Mouse (Mus musculus): ENCODE data around the gene Apba1.

Apba1 gene

DNA sequence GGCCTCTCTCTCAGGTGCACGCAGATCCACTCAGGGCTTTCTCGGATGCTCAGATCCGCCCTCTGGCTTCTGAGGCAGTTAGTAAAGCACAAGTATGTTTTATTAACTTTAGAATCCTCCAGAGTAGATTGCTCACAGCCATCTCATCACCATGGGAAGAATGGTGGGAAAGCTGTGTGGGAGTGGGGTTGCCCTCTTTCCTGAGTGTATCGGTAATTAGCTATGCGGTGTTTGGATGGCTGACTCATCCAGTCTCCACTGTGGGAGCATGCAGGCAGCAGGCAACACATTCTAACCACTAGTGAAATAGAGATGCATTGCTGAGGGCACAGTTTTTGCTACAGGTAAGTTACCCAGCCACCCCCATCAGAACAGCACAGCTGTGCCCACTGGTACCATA lies 172.1 kb downstream of the Apba1 start:
- no peak for DNase-seq (ENCODE audit: low spot score in 2 of 2)

DNA sequence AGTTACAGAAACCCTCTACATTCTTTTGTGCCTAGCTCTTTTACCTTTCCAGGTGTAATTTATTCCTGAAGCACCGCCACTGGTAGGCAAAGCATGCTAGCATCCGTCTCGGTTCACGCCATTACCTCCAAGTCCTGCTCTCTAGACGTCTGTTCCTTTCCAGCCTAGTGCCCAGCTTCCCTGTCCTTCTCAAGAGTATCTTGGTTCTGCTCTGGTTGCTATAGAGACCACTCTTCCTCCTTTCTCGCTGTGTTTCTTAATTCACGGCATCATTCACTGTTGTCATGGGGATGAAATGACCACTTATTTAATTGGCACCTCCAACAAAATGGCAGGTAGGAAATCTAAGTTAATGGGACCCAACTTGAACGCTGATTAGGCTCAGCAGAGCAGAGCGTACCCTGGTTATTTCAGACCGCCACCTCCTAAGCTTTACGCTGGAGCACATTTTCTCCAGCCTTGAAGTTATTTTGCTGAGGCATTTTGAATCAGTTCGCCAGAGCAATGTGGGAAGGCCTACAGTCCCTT lies 182.8 kb downstream of the Apba1 start:
- DNase-seq (ENCODE audit: low spot score in 2 of 2), result no peak

DNA sequence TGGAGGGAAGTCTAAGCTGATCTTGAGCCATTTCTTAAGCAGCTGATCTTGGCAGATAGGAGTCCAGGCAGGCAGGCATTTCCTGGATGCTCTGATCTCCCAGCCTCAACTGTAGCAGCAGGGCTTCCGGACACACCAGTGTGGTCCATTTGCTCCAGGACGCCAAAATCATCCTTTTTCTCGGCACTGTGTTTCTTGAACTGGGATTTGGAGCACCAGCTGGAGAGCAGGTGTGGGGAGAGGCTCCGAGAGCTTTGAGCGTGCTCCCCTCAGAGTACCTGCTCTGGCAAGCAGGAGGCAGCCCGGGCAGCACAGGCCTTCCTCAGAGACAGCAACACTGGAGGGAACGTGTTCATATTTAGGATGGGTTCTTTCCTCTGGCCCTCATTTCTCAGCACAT lies 184.2 kb downstream of the Apba1 start:
- no peak for DNase-seq (ENCODE audit: low spot score in 2 of 2)

DNA sequence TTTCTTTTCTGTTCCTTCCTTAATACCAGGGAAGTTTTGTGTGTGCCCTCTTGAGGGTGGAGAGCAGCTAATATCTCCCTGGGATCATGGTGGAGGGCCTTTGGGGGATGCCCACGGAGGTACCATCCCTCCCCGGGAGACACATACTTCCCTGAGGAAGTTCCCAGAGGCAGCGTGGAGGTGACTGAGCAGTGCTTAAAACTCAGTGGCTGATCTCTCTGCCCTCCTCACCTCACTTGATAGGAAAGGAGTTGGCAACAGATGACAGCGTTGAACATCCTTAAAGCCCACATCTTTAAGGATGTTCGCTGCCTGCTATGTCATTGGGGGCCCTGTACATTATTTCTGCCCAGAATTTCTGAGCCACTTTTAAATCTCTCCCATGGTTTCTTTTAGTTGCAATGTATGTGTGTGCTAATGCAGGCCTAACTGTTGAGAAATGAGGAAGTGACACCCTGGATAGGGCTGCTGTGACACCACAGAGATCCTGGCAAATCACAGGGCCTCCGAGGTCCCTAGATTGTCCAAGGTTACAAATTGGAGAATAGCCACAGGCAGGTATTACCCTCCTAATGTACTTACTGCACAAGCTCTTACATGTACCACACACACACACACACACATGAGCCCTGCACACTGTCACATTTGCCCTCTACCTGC lies 187.5 kb downstream of the Apba1 start:
- no peak for DNase-seq (ENCODE audit: low spot score in 2 of 2)

DNA sequence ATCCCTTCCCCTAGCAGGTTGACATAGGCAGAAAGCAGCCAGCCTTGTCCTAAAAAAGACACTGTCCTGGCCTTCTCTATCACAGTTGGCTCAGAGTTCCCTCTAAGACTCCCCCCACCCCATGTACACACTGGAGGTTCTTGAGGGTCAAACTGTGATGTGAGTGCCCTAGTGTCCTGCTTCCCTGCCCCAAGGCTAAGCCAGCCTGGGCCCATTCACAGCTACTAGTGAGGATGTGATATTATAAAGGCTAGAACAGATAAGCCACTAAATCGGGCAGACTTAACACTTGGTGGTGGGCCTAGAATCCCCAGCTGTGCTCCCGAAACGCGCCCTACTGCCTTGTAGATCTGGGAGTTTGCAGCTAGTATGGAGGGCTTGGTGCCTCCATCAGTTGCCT lies 188.1 kb downstream of the Apba1 start:
- DNase-seq (ENCODE audit: low spot score in 2 of 2), result no peak

DNA sequence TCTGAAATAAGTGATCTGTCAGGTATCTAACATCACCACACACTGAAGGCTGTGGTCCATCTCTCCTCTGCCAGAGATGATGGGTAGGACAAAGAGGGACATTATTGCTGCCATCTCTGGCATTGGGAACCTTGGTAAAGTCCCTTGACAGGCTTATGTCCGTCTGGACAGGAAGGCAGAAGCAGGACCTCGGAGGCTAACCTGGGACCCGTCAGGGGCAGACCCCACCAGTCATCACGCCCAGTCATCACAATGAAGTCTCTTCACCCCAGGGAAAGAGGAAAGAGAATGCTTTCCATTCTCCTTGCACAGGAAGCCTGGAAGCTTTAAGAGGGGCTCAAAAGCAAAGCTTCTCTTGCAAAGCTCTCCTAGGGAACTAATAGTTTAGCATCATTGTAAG lies 189.2 kb downstream of the Apba1 start:
- no peak for DNase-seq (ENCODE audit: low spot score in 2 of 2)

DNA sequence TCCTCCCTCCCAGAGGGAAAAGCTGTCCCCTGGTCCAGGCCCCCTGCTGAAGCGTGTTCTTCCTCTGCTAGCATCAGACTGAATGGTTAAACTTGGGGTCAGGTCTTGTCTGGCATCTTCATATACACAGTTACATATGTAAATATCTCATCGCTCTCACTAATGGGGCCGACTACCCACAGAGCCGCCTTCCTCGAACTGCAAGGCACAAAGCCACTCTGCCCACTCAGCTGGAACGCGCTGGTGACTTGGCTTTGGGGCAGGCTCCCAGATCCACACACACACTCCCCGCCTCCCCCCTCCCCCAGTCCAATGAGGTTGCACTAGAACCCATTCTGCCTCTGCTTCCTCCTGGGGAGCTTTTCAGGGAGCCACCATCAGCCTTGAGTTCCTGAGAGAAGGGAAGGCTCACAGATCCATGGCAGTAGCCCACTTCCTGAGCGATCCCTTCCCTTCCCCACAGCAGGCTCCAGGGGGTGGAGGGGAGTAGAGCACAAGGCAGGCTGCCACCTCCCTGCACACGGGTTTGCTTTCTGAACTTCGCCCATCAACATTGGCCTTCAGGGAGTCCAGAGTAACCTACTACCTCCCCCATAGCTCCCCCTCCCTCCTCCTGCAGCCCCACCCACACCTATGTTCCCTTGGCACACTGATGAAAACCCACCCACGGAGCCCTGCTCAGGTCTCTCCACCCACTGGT lies 189.8 kb downstream of the Apba1 start:
- DNase-seq (ENCODE audit: low spot score in 2 of 2), result no peak

DNA sequence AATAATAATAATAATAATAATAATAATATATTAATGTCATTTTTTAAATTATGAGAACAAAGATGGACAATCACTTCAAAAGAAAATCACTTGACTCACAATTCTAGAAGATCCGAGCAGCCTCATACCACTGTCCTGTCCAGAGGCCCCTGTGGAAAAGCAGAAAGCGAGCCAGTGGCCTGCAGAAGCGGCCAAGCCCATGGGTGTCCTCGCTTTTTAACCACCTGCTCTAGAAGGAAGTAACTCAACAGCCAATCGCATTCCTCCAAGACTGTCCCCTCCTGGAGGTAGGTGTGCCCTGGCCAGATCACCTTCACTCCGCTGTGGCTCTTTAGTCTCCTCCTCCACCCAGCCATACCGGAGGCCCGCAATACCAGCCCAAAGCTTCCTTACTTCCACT lies 196.8 kb downstream of the Apba1 start:
- DNase-seq (ENCODE audit: low spot score in 2 of 2), result no peak

DNA sequence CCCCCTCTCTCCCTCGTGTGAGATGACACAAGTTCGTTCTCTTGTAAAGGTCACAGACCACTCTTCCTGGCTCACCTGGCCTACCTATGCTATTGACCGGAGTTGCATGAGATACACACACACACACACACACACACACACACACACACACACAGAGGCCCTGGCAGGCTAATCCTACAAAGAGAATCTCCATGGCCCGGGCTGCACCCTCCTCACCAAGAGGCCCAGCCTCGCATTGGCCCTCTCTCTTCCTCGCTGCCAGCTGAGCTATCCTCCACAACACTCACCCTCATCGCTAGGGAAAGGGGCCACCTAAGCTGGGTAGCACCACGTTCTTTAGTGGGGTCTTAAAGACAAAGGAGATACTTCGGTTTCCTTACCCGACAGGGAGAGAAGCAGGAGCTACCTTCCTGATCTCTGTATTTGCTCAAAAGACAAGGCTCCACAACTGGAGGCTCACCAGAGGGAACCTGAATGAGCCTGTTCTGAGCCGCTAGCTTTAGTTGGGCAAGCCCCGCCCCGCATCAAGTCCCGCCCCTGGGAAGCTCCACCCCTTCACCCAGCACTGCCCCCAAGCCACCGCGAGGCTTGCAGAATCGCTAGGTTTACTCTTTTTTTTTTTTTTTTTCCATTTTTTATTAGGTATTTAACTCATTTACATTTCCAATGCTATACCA lies 197.8 kb downstream of the Apba1 start:
- DNase-seq (ENCODE audit: low spot score in 2 of 2), result no peak

DNA sequence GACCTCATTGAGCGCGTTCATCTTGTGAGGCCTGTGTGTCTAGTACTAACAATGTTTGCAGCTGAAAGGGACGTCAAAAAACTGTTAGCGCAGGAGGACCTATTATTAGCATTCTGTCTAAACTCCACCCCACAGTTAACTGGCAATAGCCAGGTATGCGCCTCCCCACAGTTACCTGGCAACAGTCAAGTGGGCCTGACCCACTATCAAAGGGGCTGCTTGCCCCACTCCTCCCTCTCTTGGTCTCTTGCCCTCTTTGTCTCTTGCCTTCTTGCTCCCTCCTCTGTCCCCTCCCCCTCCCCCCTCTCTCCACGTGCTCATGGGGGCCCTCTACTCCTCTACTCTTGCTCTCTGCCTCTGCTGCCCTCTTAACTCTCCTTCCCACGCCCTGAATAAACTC lies 198.9 kb downstream of the Apba1 start:
- DNase-seq (ENCODE audit: low spot score in 2 of 2), result no peak

DNA sequence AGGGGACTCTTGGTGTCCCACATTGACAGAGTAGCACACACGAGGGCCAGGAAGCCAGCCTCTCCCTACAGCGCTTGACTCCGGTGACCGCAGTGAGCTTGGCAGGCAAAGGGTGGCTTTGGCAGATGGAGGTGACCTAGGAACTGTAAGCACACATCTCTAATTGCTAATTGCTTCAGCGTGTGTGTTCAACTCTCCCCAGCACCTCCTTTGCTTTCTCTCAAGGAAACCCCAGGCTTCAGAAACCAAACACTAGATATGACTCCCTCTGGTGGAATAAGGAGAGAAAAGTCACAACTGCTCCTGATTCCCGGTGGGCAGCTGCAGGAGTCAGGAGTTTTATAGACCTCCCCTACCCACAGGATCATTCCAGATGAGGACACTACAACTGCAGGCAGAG lies 200.2 kb downstream of the Apba1 start:
- DNase-seq (ENCODE audit: low spot score in 2 of 2), result no peak

DNA sequence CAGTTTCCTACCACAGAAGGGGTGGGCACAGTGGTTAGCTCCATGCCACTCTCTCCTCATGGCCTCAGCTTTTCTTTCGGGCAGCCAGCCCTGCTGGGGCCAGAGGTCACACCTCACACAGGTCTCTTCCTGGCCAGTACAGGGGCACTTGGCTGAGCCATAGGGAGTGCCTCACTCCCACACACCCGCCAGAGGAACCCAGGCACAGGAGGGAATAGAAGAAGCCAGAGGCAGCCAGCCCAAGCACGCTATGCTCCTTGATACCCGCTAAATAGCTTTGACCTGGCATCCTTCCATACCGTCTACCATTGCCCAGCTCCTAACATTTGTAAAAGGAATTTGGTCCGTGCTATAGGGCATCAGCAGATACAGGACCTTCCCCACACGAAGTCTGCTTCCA lies 201.2 kb downstream of the Apba1 start:
- DNase-seq (ENCODE audit: low spot score in 2 of 2), result no peak

DNA sequence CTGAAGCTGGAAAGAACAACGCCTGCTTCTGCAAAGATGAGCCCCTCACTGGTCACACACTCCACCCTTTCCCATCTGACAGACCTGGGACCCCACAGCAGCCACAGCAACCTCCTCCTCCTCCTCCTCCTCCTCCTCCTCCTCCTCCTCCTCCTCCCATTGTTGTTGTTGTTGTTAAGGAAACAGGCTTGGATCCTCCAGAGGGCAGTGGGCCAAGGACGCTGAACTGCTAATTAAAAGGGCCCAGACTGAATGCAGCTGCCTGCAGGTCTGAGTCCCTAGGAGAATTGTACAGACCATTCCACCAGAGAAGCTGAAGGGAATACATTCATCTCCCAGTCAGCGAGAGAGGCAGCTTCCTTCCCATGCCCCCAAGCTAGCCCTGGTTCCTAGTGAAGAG lies 201.6 kb downstream of the Apba1 start:
- DNase-seq (ENCODE audit: low spot score in 2 of 2), result no peak

DNA sequence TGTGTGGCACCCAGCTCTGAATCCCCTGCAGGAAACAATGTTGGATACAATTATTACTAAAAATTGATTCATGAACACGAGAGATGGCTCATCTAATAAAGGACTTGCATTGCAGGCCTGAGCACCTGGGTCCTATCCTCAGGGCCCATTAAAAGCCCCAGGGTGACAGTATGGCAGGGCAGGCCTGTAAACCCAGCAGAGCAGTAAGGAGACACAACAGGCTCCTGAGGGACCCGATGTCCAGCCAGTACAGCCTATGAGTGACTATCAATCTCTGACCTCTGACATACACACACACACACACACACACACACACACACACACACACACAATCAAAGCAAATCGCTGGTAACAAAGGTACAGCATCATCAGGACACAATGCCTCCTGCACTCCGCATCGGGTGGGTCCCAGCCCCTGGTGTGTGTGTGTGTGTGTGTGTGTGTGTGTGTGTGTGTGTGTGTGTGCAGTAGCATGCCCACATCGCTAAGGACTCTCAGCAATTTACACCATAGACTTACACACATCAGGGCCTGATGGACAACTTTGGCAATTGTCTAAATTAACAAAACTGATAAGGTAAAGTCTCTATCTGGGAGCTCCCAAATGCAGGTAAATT lies 202.3 kb downstream of the Apba1 start:
- DNase-seq (ENCODE audit: low spot score in 2 of 2), result no peak

DNA sequence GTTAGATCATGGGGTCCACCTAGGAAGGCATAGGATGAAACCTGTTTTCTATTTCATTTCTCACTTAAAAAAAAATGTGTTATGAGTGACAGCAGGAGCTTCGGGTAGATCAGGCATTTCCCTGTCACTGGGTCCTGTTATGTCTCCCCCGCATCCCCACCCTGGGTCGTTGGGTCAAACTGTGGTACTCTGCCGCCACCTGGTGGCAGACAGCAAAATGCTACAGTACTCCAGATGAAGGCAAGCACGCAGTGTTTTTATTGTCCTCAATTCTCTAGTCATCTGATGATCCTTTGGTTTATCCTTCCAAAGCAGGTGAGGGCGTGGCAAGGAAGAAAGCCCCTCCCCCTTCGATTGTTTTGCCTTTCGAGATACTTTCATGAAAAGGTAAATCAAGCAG lies 202.8 kb downstream of the Apba1 start:
- peak in 1 of 2 experiments; percentile 48 for DNase-seq (ENCODE audit: low spot score in 2 of 2)

DNA sequence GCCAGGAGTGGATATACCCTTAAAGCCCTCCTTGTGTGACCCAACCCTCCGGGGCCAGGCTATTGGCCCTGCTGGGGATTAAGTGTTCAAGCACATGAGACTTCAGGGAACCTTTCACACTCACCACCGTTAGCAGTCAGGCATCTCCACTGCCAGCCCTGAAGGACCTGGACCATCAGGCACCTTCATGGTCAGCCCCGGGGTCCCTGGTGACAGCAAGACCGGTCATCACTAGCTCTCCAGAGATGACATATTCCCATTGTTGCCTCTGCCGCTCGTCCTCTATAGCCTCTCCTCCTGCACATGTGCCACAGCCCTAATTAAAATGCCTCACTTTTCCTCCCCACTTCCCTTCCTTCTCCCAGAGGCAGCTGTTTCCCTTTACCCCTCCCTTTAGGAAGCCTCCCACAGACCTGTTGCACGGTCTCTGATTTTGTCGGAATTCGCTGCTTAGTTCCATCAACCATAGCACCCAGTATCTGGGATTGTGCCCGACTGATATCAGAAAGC lies 205.8 kb downstream of the Apba1 start:
- DNase-seq (ENCODE audit: low spot score in 2 of 2), result no peak

DNA sequence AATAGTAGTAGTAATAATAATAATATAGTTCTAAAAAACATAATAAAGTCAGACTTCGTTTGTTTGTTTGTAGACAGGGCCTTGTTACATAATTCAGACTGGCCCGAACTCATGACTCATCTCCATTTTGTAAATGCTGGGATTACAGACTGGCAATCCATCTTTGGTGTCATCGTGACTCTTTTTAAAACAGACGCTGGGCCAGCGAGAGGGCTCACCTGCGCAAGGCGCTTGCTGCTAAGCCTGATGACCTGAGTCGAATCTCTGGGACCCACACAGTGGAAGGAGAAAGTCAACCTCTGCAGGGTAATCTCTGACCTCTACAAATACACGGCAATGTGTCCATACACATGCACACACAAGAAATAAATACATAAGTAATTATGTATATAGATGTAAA lies 207.7 kb downstream of the Apba1 start:
- no peak for DNase-seq (ENCODE audit: low spot score in 2 of 2)

DNA sequence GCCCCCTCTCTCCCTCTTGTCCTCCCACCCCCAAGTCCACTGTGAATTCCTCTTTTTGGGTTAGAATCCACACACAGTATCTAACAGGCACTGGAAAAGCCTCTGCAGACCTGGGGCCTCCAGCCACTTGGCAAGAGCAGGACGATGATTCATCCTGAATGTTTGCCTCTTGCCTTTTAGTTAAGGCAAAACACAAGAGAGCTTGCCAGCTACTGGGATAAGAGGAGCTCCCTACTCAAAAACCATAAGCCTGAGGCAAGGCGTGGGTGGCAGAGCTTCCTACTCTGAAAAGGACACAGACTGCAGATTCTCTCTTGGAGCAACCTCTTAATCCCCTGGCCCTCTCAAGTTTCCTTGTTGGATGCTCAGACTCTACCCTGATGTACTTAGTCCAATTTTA lies 208.5 kb downstream of the Apba1 start:
- DNase-seq (ENCODE audit: low spot score in 2 of 2), result peak in 1 of 2 experiments; percentile 71

DNA sequence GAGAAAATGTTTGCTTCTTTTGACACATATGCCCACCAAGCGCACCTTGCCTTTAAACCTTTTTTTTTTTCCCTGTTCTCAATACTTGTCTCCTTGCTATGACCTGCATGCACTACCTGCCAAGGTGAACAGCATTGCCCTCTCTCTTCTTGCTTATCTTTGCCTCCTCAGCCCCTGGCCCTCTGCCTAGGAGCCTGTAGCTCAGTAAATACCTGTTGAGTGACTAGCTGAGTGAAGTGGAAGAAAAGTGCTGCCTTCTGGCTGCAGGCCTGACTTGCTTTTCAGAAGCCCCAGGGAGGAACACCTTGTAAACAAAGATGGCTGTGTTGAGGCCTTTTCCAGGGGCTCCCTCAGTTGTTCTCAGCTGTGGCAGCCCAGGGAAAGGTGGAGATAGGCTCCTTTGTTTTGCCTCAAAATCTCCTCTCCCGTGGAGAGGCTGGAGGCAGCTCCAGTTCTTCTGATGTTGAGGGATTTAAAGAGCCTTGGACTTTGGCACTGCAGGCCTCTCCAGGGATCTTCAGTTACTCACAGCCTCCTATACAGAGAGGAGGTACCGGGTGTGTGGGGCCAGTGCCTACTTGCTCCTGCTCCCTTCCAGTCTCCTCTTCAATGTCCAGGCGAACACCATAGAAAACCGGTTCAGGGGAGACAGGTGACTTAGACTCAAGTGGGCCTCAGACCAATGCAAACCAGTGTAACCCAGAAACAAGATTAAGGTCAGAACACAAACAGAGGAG lies 209.6 kb downstream of the Apba1 start:
- no peak for DNase-seq (ENCODE audit: low spot score in 2 of 2)

DNA sequence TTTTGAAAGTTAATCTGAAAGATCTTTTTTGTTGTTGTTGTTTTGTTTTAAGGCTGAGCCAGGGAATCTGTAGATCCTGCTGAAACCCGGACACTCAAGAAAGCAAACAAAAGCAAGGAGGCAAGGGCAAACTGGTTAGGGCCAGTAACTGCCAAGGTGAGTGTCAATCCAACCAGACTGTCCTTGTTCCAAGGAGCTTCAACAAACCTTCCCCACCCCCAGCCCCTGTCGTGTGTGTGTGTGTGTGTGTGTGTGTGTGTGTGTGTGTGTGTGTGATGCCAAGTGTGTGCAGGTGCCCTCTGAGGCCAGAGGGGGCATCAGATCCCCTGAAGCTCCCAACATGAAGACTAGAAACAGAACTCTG lies 210.2 kb downstream of the Apba1 start:
- no peak for DNase-seq (ENCODE audit: low spot score in 2 of 2)

DNA sequence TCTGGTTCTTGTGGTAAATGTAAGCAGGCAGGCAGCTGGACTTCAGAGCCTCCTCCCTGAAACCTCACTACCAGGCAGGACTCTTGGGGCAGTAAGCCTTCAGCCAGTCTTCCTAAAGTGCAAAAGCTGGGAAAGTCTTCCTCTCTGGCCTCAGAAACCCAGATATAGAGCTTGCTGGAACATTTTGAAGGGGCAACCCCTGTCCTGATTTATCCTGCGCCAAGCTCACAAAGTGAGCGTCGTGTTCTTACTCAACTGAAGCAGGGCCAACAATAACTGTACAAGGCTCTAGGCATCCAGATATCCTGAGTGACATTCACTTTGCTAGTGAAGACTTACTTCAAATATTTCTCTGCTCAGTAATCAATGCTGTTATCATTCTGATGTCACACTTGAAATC lies 211.7 kb downstream of the Apba1 start:
- DNase-seq (ENCODE audit: low spot score in 2 of 2), result no peak

DNA sequence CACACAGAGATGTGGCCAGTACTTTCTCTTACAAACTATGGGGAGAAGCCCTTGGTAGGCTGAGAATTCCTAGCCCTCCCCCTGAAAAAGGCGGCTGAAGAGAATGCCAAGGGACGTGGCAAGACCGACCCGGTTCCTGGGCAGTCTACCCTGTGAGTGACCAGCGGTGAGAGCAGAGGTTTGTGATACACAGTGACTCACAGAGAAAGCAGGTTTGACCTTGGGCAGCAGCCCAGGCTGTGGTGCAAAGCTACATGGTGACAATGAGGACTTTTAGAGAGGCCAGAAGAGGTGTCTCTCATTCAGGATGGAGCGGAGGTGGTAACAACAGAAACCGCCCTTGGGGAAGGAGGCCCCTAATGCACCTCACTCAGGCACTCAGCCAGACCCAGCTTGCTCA lies 212.7 kb downstream of the Apba1 start:
- no peak for DNase-seq (ENCODE audit: low spot score in 2 of 2)
